Mouse (Mus musculus): ENCODE data around the gene Krtap4-1.
"Not testable (repeated sequence)": the region's sequence is repeated elsewhere in the genome, so short reads cannot be mapped to it uniquely, and the experiment has no call there.

Gene Krtap4-1

GRCm38 (mm10) chr11:99628138-99628537, at the start of gene Krtap4-1:
Krtap4-1 (minus strand) TSS chr11:99628238.
- no peak for DNase-seq (ENCODE audit: low read depth)

- DNase-seq (ENCODE audit: low read depth), result no peak
Measured at GRCm38 (mm10) chr11:99665860-99666259, 37.8 kb upstream of the Krtap4-1 start, which contains the start of gene Krtap4-6. Krtap4-6 (minus strand) TSS chr11:99665960.

DNA sequence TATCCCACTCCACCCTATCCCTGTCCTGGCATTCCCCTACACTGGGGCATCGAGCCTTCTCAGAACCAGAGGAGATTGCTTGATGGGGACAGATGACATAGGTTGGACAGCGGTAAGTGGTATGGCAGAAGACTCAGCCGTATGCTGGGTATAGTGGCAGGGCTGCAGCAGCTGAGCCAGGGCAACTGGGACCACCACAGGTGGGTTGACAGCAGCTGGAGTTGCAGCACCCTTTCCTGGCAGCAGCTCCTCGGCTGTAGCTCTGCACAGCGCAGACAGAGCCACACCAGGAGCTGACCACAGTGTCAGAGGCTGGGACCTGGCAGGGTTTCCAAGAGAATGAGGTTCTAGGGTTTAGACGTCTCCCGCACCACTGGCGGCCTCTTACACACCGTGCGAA, 34.8 kb upstream of the Krtap4-1 start:
- DNase-seq (ENCODE audit: low read depth), result no peak

- DNase-seq (ENCODE audit: low read depth), result no peak
Measured at GRCm38 (mm10) chr11:99659256-99659655, 31.2 kb upstream of the Krtap4-1 start.

GRCm38 (mm10) chr11:99658467-99659010, 30.5 kb upstream of the Krtap4-1 start, which contains the start of gene Gm11563:
Gm11563 (minus strand) TSS chr11:99658960.
- DNase-seq (ENCODE audit: low read depth), result not testable (repeated sequence)

DNA sequence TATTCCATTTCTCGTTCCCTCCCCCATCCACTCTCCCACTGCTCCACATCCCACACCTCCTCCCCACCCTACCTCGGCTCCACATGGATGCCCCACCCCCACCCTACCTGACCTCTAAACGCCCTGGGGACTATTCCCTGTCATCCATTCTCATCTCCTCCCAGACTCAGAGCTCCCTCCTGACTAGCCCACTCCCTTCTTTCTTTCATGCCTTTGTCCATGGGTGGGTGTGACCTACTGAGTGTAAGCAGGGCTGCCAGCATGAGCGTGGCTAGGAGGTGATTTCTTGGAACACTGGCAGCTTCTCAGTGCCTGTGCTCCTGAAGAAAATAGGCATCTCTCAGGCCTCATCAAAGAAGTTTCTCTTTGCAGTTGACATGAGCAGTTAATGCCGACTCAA, 29.0 kb upstream of the Krtap4-1 start:
- DNase-seq (ENCODE audit: low read depth), result no peak

- no peak for DNase-seq (ENCODE audit: low read depth)
Measured at GRCm38 (mm10) chr11:99650136-99650535, 22.1 kb upstream of the Krtap4-1 start, which contains the start of gene Gm11555. Gm11555 (minus strand) TSS chr11:99650236.

GRCm38 (mm10) chr11:99646444-99646843, 18.4 kb upstream of the Krtap4-1 start:
- no peak for DNase-seq (ENCODE audit: low read depth)

DNA sequence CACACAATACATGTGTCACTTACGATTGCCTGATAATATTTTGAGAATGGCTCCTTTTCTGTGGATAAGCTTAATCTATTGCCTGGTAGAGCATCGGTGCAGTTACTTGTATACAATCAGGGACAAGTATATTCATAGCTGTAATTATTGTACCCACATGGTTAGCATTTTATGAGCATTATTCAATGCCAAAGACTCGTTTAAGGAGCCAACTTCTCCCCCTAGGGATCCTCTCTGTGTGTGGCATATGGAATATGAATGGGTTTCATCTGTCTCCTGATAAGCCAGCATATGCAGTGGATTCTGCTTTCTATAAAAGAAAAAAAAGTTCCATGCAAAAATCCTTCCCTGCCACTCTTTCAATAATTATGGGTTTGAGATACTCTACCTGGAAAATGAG, 16.3 kb upstream of the Krtap4-1 start:
- DNase-seq (ENCODE audit: low read depth), result no peak

GRCm38 (mm10) chr11:99643635-99644139, 15.6 kb upstream of the Krtap4-1 start, which contains the start of gene Krtap4-7:
Krtap4-7 (minus strand) TSS chr11:99644089.
- not testable (repeated sequence) for DNase-seq (ENCODE audit: low read depth)

- no peak for DNase-seq (ENCODE audit: low read depth)
Measured at GRCm38 (mm10) chr11:99640926-99641325, 12.9 kb upstream of the Krtap4-1 start.

GRCm38 (mm10) chr11:99637086-99637485, 9.0 kb upstream of the Krtap4-1 start:
- no peak for DNase-seq (ENCODE audit: low read depth)

DNA sequence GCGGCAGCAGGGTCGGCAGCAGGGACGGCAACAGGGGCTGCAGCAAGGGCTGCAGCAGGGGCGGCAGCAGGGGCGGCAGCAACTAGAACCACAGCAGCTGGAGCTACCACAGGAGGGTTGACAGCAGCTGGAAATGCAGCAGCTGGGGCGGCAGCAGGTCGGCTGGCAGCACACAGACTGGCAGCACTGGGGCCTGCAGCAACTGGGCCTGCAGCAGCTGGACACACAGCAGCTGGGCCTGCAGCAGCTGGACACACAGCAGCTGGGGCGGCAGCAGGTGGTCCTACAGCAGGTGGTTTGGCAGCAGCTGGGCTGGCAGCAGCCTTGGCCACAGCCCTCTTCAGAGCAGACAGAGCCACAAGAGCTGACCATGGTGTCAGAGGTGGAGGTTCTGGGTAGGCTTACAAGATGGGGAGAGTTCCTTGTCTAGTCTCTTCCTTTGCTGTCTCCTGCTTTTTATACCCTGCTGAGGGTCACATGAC, 6.7 kb upstream of the Krtap4-1 start, which contains the start of gene Krtap4-2:
Krtap4-2 (minus strand) TSS at position 432 of the 482 bp plus-strand sequence.
- no peak for DNase-seq (ENCODE audit: low read depth)

DNA sequence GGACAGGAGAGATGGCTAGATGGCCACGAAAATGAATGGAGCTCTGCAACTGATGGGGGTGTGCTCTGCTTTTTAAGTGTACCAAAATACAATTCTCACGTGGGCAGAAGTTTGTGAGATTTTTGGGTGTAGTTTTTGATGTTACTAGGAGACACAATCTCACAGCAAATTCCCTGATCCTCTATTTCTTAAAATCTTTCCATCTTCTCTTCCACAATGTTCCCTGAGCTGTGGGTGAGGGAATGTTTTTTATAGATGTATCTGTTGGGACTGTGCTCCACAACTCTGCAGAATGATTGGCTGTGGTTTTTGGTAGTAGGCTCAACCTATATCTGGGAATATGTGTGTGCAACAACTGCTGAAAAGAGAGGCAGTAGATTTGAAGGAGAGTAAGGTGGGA, 5.3 kb upstream of the Krtap4-1 start:
- no peak for DNase-seq (ENCODE audit: low read depth)

- no peak for DNase-seq (ENCODE audit: low read depth)
Measured at GRCm38 (mm10) chr11:99630890-99631289, 2.9 kb upstream of the Krtap4-1 start.

DNA sequence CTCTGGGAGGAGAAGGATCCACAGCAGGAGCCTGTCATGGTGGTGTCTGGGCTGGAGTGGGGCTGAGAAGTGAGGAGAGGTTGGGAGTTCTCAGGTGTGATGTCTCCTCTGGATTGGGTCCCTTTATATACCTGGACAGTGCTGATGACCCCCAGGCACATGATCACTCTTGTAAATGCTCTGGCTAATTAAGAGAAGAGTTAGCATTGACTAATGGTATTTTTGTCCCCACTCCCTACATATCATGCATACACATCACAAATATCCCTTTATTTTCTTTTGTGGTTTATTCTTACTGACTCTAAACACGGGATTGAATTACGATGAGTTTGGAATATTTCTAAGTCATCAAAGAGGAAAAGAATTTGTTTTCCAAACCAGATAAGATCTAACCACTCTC, 7.7 kb downstream of the Krtap4-1 start, which contains the start of gene Gm11562:
Gm11562 (minus strand) TSS at position 101 of the 400 bp plus-strand sequence.
- no peak for DNase-seq (ENCODE audit: low read depth)

DNA sequence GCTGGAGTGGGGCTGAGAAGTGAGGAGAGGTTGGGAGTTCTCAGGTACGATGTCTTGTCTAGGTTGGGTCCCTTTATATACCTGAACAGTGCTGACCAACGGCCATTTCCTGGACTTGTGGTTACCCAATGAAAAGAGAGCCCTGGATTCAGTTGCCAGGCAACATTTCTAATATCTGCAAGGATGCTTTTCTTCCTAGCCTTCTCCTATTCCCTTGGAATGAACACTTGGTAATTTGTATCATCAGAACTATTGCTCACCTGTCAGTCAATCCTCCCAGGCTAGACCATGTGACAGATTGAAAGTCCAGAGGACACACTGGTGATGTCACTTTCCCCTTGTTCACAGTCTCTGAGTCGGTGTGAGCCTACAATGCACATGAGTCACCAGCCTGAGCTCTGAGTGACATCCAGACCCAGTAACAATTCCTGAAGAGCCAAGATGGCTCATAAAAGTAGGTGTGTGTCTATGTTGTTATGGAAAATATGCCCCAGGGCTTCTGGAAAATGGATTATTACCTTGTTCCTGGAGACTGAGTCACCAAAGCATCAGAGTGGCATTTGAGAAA, 13.2 kb downstream of the Krtap4-1 start, which contains the start of gene Krtap2-4:
Krtap2-4 (minus strand) TSS at position 51 of the 568 bp plus-strand sequence.
- DNase-seq (ENCODE audit: low read depth), result no peak

DNA sequence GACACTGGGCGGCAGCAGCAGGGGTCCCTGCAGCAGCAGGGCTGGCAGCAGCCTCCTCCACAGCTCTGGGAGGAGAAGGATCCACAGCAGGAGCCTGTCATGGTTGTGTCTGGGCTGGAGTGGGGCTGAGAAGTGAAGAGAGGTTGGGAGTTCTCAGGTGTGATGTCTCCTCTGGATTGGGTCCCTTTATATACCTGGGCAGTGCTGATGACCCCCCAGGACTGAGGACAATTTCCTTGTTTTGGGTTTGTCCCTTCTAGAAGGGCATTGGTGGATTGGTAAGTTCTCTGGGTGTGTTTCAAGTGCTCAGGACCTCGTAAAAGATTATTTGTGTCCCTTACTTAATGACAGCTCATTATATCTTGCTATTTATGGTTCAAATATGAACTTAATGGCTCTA, 17.9 kb downstream of the Krtap4-1 start, which contains the start of gene Gm11937:
Gm11937 (minus strand) TSS at position 101 of the 400 bp plus-strand sequence.
- DNase-seq (ENCODE audit: low read depth), result not testable (repeated sequence)

DNA sequence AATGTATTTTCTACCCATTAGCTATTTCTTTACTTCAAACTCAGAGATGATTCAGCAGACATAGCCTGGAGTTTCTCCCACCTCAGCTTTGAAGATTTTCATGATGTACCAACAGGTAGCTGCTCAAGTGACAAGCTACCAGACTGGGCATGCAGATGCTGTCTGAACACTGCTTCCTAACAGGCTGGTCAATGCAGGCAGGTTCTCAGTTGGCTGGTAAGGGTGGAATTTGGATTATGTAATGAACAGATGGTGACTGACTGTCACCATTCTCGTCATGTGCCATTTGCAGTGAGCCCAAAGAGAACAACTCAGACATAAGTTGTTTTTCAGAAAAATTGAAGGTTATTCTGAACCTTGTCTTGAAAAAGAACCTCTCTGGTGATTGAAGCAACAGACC, 18.9 kb downstream of the Krtap4-1 start:
- DNase-seq (ENCODE audit: low read depth), result no peak

DNA sequence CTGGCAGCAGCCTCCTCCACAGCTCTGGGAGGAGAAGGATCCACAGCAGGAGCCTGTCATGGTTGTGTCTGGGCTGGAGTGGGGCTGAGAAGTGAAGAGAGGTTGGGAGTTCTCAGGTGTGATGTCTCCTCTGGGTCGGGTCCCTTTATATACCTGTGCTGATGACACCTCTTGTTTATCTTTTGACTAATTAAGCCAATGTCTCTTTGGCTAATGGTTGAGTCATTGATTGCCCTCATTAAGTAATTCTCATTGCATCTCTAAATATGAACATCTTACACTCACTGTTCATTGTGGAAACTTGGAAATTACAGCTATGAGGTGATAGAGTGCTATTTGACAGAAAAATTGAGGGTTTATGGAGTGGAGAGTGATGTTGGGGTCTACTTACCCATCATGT, 24.8 kb downstream of the Krtap4-1 start, which contains the start of gene Gm11938:
Gm11938 (minus strand) TSS at position 101 of the 400 bp plus-strand sequence.
- DNase-seq (ENCODE audit: low read depth), result not testable (repeated sequence)

DNA sequence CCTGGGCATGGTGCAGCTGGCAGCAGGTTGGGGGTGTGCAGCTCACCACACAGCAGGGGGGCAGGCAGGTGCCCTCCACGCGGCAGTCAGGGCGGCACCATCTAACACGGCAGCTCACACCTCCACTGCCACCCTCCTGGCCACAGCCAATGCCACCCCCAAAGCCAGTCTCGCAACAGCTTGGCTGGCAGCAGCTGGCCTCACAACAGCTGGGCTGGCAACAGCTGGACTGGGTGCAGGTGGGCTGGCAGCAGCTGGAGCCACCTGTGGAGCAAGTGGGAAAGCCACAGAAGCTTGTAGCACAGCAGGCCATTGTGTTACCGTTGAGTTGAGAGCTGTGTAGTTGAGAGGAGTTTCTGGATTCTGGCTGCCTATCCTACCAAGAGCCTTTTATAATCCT, 30.3 kb downstream of the Krtap4-1 start, which contains the start of gene Krtap9-3:
Krtap9-3 (minus strand) TSS at position 364 of the 400 bp plus-strand sequence.
- DNase-seq (ENCODE audit: low read depth), result not testable (repeated sequence)

GRCm38 (mm10) chr11:99590981-99591380, 37.1 kb downstream of the Krtap4-1 start, which contains the start of gene Krtap1-3:
Krtap1-3 (minus strand) TSS chr11:99591339.
- no peak for DNase-seq (ENCODE audit: low read depth)

DNA sequence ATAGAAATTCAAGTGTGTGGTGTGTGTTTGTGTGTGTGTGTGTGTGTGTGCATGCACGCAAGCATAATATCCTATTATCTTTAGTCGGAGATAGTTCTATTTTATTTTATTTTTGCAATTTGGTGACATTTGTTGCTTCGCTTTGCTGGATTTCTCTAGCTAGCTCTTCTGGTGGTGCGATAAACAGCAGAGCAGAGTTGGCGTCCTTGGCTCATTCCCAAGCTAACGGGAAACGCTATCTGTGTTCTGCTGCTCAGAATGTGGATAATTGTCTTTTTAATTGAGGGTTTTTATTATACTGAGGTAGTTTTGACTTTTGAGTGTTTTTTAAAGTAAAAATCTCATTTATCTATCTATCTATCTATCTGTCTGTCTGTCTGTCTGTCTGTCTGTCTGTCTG, 42.9 kb downstream of the Krtap4-1 start:
- DNase-seq (ENCODE audit: low read depth), result no peak
